Mouse (Mus musculus): ENCODE results near the gene Dchs1.
A peak's percentile ranks its signal among the peaks of the same experiment; 100 is the strongest.
"Not testable (repeated sequence)": the region's sequence is repeated elsewhere in the genome, so short reads cannot be mapped to it uniquely, and the experiment has no call there.

Dchs1 gene

DNA sequence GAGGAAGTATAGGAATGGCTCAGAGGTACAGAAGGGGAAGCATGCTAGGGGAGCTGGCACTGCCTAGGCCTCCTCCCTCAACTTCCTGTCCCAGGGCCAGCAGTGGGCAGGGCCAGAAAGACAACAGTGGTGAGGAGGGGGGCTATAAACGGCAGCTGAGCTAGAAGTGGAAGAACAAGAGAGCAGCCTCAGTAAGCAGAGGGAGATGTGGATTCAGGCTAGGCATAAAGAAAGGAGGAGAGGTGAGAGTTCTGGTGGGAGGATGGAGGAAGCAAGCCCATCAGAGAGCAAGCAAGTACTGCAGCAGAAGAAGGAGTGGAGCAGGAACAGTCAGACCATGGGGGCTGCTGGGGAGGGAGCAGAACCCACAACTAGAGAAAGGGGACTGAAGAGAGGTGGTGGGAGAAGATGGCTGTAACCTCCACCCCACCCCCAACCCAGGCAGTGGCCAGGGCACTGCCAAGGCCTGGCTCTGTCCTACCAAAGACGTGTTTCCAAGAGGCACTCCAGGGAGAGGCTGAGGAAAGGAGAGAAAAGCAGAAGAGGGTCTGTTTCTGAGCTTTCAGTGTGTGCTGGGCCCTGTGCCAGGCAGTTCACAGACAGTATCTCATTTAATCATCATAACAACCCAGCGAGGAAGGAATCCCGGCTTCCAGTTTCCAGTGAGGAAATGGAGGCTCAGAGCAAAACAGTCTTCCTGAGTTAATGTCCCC, 8.7 kb downstream of the Dchs1 start:
- no peak for DNase-seq

DNA sequence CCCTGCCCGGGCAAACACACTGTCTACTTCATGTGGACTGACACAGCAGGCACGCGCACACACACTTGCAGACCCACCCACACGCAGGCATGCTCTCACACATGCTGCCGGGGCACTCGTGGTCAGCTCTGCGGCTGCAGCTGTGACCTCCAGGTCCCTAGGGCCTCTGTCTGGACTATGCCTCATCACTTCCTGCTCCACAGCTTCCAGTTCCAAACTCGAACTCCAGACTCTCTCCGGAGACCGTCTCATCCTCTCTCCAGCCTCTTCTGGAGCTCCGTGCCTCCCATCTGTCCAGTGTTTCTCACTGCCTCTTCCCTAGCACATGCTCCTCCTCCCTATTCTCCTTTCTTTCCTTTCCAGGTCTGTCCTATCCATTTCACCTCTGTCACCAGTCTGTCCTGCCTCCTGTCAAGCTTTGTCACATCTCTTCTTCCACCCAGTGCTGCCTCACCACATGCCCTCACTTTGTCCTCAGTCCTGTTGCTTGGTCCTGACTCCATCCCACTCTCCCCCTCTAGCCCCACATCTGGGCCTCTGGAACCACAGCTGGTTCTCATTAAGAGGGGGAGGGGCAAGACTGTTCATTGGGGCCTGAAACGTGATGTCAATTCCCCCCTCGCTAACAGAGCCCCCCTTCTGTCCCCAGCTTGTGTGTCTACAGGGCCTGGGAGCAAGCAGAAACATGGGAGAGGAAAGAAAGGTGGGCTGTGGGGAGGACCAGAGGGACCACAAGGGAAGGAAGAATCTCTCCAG, 9.5 kb downstream of the Dchs1 start:
- peak; percentile 48 for DNase-seq

DNA sequence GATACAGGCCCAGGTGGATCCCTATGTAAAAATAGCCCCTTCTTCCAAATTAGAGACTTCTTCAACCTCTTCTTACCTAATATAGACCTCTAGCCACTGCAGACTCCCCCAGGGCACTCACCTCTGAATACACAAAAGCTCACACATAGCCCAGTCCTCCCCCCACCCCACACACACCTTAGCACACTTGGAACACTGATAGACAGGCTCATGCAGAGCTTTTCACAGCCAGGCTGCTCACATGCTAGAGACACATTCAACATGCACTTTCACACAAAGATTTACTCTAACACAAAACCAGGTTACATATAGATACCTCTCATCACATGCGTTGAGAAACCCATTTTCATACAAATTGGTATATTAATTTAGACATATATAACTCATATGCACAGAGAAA, 10.1 kb downstream of the Dchs1 start:
- no peak for DNase-seq

DNA sequence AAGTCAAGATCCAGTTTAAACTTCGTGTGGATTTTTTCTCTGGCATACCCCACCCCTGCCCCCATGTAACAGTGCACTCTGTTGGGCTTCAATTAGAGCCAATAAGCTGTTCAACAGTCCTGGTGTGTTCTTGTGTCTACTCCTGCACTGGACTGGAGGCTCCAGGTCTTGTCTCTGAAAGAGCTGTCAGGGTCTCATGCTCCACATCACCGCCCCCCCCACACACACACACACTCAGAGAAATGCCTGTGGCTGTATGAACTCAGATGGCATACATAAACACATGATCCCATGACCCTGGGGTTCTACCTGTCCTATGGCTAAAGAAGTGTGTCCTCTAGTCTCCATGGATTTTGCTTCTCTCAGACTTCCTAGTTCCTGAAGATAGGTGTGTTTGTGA, 11.4 kb downstream of the Dchs1 start:
- no peak for DNase-seq

DNA sequence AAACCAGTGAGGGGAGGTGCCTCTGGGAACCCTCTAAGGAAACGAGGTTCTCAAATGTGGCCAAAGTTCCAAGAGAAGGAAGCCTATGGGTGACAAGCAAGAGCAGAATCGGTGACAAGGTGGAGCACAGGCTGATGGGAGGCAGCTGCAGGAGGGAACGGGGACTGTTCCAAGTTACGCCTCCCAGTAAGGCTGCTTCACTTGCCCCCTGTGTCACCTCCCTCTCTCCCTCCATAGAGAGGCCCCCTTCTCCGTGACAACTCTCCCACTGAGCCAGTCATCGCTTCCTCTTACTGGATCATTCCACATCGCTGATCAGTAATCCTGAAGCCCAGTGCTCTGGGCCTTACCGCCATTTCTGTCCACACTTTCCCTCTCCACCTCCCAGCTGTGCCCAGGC, 12.8 kb downstream of the Dchs1 start:
- DNase-seq = no peak

DNA sequence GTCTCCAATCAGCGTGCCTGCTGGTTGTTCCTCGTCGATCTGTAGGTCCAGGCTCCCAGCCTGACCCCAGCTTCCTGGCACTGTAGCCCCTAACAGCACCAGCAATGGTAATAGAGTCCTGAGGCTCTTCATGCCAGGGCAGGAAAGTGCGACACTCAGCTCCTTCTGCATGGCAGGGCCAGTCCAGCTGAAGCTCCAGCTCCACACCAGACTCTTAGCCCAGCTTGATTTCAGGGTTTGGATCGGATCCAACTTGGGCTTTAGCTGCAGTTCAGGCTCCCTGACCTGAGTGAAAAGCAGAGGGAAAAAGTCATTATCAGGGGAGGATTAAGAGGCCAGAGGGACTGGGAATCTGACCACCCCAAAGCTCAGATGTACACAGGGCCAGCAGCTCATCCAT, 14.4 kb downstream of the Dchs1 start:
- no peak for DNase-seq

DNA sequence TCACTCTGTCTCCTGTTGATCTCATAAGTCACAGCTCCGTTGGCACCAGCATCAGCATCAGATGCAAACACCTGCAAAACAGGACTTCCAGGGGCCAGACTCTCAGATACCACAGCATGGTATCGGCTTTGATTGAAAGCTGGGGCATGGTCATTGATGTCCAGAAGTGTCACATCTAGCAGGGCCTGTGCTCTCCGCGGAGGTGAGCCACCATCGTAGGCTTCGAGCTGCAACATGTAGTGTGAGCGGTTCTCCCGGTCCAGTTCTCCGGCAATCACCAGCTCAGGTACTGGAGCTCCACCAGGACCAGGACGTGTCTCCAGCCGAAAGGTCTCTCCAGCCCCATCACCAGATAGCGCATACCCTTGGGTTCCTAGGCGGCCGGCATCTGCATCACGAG, 15.1 kb downstream of the Dchs1 start:
- no peak for DNase-seq

DNA sequence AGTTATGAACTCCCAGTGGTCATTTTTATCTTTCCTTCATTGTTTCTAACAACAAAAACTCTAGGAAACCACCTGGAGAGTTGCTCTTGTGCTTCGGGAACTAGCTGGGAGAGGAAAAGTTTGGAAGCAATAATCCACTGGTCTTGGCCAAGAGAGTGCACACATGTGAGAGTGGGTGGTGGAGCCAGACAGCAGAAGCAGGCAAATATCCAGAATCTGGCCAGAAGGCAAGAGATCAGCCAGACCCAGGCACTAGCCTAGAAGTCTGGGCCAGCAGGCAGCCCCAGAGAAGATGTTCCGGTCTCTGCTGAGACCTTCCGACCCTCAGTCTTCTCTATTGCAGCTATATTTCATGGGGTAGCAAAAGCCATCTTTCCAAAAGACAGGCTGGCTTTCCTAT, 17.5 kb downstream of the Dchs1 start:
- no peak for DNase-seq

DNA sequence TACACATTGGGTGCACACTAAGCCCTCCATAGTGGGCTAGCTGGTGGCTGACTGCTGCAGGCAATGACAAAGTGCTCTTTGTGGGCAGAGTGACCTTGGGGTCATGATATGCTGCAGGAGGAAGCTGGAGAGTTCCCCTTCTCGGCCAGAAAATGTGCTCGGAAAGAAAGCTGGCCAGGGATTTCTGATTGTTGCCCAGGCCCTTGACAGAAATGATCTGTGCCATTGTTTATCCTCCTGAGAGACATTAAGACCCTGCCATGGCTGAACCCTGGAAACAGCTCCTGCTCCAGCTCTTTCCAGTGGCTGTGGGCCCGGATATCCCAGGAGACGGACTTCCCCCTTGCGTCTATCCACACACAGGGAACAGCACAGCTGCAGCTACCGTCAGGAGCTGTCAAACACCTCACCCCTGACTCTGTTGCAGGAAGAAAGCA, 19.7 kb downstream of the Dchs1 start:
- DNase-seq = peak; percentile 34

DNA sequence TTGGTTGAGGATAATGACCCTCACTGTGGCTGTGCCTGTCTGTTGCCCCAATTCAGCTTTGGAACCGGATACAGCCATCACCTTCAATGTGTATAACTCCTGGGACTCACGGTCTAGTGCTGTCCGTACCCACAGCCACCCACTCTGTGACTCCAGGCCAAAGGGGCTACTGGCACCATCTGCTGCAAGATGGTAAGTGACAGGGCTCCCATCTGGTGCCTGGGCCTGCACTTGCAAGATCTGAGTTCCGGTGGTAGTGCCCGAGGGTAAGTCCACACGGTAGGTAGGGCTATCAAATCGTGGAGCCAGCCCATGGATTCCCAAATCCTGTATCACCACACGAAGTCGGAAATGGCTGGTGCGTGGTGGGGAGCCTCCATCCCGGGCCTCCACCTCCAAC, 23.1 kb downstream of the Dchs1 start:
- no peak for DNase-seq

DNA sequence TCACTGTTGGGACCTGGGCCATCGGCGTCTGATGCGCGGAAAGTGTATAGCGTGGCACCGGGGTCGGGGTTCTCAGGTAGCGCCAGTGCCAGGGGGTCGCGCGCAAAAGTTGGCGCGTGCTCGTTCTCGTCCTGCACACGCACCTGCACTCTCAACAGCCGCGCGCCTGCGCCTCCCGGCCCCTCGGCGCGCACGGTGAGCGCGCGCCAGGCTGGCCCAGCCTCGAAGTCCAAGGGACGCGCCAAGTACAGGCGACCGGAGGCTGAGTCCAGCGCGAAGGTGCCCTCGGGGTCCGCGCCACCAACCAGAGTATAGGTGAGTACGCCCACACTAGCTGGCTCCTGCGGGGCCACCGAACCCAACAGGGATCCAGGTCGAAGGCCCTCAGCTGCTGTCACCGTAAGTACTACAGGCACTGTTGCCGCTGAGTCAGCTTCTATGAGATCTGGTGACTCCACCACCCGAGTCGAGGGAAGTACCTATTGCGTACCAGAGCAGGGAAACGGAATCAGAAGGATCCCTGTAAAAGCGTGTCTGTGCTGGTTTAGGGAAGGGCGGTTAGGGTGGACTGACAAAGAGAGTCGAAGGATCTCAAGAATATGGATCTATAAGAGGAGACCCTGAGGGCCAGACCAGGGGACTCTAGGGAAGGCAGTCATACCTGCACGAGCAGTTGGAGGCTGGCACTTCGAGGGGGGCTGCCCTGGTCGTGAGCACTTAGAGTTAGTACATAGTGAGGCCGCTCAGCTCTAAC, 24.8 kb downstream of the Dchs1 start:
- DNase-seq = no peak

DNA sequence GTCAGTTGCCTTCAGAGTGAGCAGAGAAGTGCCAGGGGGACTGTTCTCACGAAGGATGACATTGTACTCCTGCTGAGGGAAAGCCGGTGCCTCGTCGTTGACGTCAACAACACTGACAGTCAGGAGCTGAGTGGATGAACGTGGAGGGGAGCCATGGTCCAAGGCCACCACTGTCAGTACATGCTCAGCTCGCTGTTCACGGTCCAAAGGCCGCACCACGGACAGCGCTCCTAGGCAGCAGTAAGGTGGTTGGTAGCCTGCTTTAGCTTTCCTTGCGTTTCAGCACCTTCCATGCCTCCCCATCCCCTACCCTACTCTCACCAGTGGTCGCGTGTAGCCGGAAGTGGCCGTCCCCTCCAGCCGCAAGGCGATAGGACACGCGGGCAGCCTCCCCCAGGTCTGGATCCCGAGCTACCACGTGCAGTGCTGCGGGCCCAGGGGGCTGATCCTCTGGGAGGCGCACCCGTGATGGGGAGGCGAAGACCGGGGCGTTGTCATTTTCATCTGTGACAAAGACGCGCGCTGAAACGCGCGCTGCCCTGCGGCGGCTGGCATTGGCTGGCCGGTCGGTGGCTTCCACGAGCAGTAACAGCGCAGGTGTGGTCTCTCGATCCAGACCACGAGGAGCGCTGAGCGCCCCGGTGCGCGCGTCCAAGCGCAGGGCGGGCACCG, 25.5 kb downstream of the Dchs1 start:
- DNase-seq = no peak

DNA sequence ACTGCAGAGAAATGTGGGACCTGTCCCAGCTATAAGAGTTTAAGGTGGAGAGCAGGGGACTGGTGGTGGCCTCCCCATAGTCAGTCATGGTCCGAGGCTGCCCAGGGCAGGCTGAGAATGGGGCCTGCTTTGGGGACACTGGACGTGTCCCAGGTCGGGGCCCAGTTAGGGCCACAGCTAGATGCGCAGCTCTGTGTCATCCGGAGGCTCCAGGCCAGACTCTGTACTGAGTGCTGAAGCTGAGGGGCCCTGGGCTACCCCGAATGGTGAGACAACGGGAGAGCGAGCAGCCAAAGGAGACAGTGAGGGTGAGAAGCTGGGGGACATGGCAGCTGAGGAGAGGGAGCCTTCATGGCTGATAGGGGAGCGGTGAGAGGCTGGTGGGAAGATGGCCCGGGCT, 34.2 kb downstream of the Dchs1 start:
- no peak for DNase-seq

DNA sequence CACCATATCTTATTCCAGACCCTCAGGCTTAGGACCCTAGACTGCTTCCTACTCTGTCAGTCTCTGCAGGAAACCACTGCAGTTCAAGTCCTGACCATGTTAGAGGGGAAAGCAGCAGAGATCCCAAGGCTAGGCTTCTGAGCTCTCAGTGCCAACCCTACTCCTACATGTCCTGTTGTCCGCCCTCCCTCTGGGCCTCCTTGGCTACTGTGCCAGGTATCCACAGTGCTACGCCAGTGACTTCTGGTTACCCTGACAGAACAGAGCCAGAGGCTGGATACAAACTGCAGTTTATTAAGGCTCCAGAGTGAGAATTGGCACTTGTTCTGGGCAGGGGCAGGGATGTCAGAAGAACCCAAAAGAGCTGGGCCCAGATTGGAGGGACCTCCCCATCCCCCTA, 34.7 kb downstream of the Dchs1 start:
- no peak for DNase-seq

DNA sequence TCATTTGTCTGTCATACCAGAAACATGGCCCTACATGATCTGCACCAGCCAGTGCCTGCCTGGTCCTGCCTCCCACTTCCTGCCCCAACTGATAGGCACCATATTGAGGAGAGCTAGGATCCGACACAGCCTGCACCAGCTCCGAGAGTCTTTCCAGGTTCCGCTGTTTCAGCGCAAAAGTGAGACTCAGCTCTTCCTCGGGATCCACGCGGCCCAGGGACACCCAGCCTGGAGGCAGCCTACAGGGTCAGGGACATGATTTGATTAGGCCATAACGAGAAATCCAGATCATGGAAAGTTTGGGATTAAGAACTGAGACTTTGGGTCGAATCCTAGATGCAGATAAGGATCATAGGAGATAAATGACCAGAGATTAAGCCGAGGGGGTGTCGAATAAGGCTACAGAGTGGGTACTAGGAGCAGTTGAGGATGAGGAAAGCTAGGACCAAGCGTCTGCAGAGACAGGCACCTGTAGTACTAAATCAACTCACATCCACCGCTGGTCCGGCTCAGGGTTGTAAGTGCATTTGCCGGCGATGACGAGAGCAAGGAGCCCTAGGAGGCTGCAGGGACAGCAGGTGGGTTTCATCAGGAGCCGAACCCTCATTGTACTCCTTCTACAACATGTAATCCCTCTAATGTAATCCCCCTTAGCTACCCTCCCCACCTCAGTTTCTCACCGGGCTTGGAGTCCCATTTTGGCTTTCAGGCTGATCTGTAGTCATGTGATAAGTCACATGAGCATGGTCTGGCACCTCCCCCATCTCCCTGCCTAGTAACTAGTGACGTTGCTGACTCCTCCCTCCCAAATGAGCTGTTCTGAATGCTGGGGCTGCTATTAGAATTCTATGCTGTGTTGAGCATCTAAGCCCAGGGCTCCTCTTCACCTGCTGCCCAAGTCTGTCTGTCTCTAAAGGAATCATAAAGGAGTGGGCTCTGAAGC, 35.7 kb downstream of the Dchs1 start, which contains the start of gene Tpp1:
TSS of gene Tpp1 (minus strand) at position 745 of the 943 bp plus-strand sequence.
- DNase-seq = peak; percentile 93

DNA sequence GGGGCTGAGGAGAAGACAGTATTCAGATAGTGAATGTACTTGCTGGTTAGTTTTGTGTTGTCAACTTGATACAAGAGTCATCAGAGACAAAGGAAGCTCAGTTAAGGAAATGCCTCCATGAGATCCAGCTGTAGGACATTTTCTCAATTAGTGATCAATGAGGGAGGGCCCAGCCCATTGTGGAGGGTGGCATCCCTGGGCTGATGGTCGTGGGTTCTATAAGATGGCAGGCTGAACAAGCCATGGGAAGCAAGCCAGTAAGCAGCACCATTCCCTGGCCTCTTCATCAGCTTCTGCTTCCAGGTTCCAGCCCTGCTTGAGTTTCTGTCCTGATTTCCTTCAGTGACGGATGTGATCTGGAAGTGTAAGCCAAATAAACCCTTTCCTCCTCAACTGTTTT, 39.7 kb downstream of the Dchs1 start:
- DNase-seq = no peak

DNA sequence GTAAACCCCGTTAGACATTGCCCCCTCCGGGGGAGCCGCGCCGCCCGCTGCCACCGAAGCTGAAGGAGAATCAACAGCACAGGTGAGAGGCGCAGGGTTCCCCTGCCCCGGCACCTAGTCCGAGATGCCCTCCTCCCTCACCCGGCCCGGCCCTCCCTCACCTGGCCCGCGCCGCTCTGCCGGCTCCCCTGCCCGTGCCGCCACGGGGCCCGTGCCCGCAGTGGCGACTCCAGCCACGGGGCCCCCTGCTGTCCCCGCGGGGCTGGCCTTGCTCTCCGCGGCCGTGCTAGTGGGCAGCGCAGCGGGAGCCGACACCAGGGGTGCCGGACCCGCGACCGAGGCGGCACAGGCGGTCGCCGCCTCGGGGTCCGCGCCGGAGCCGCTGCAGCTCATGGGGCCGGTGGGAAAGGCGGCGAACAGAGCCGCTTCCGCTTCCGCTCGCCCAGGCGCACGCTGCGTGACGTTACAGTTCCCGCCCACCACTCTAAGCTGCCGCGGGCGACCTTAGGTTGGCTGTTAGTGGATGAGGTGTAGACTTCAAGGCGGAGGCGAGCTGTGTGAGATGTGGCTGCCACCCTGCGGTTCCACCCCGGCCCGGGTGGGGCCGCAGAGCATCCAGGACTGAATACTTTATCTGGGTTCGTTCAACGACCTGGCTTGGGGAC, 43.4 kb downstream of the Dchs1 start, which contains the start of gene Taf10:
TSS of gene Taf10 (minus strand) at position 436 of the 665 bp plus-strand sequence.
- DNase-seq = peak; percentile 90

DNA sequence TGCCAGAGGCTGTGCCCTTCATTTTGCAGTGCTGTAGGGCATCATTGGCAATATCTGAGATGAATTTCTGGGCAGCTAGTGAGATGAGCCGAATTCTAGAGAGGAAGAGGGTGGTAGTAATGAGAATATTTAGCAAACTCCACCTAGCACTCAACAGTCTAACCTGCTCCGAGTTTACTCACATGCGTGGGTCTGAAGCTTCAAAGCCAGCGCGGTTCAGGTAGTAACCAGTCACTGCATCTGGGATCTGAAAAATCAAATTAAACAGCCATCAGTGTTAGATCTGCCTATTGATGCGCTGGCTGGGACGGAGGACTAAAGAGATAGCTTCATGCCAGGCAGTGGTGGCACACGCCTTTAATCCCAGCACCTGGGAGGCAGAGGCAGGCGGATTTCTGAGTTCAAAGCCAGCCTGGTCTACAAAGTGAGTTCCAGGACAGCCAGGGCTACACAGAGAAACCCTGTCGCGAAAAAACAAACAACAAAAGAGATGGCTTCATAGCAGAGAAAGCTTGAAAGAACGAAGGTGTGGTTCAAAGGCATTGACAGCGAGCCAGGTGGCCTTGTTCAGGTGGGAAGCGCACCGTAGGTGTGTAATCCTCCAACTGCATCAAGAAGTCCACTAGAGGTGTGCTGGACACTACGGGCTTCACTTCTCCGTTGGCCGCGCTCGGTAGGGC, 44.1 kb downstream of the Dchs1 start:
- DNase-seq = not testable (repeated sequence)

DNA sequence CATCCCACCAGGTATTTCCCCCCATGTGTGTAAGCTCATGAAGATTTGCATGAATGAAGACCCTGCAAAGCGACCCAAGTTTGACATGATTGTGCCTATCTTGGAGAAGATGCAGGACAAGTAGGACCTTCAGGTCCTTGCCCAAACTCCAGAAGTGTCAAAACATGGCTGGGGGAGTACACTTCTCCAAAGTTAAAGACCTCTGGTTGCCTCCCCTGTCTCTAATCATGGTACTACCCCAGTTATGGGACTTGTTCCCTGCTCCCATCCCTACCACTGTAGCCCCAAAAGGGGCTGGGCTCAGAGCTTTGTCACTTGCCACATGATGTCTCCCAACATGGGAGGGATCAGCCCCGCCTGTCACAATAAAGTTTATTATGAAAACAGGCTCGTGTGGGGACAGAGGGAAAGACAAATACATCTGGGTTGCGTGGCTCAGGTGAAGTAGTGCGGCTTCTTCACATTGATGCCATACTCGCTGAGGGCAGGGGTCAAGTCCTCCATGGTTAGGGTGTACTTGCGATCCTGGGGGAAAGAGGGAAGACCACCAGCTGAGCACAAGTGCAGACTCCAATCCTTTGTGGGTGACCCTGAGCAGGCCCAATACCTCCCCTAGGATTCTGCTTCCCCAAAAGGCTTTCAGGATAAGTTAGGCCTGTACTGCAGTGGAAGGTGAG, 44.8 kb downstream of the Dchs1 start:
- DNase-seq = not testable (repeated sequence)

DNA sequence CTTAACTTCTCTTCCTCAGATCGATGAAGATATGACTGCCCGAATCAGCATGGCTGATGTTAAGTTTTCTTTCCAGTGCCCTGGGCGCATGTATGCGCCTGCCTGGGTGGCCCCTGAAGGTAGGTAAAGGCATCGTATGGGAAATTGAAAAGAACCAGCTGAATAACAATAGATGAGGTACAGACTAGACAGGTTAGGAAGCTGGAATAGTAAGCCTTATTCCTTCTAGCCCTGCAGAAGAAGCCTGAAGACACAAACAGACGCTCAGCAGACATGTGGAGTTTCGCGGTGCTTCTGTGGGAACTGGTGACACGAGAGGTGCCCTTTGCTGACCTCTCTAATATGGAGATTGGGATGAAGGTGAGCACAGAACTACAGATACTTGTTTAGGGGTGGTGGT, 45.5 kb downstream of the Dchs1 start:
- DNase-seq = no peak

All from kidney, adult 18-20 months (tissue).